Mouse (Mus musculus): ENCODE data around the gene Supt3.
A peak's percentile ranks its signal among the peaks of the same experiment; 100 is the strongest.

DNA sequence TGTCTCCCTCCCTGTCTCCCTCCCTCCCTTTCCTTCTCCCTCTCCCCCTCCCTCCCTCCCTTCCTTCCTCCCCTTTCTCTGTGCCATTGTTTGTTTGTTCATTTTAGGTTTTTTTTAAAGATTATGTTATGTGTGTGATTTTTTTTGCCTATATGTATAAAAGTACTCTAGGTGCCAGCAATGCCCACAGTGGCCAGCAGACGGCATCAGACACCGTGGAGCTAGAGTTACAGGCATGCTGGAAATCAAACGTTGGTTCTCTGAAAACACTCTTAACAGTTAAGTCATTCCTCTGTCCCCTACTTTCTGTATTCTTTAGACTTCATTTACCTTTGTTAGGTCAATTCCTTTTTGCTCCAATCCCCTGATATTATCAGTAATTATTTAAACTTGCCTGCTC lies 33.2 kb upstream of the Supt3 start:
- TF ChIP-seq CTCF (IDR thresholded peaks at IDR 0.05; ENCODE audit: control insufficient read depth, insufficient read depth, low read length) (peak; percentile 69), POLR2A (IDR thresholded peaks at IDR 0.05; ENCODE audit: borderline replicate concordance, control insufficient read depth, low read depth, low read length) (no peak)
